Mouse (Mus musculus): ENCODE results near the gene Erfe.

The Erfe gene

GRCm38 (mm10) chr1:91366215-91367108, at the start of gene Erfe:
TSS of gene Erfe (plus strand) at chr1:91366430.
- peak; percentile 67 to 70 for DNase-seq (ENCODE audit: low read depth in 2 of 2, low spot score in 2 of 2)

GRCm38 (mm10) chr1:91317656-91318055, 48.6 kb upstream of the Erfe start:
- DNase-seq (ENCODE audit: low read depth in 2 of 2, low spot score in 2 of 2), result no peak

GRCm38 (mm10) chr1:91321760-91322438, 44.3 kb upstream of the Erfe start, which contains the start of gene Espnl:
TSS of gene Espnl (plus strand) at chr1:91322075.
- no peak for DNase-seq (ENCODE audit: low read depth in 2 of 2, low spot score in 2 of 2)

- DNase-seq (ENCODE audit: low read depth in 2 of 2, low spot score in 2 of 2), result no peak
Measured at GRCm38 (mm10) chr1:91324646-91325045, 41.6 kb upstream of the Erfe start.

- DNase-seq (ENCODE audit: low read depth in 2 of 2, low spot score in 2 of 2), result no peak
Measured at GRCm38 (mm10) chr1:91325488-91326042, 40.7 kb upstream of the Erfe start.

- DNase-seq (ENCODE audit: low read depth in 2 of 2, low spot score in 2 of 2), result no peak
Measured at GRCm38 (mm10) chr1:91332102-91332501, 34.1 kb upstream of the Erfe start.

- DNase-seq (ENCODE audit: low read depth in 2 of 2, low spot score in 2 of 2), result no peak
Measured at GRCm38 (mm10) chr1:91333582-91333981, 32.6 kb upstream of the Erfe start.

GRCm38 (mm10) chr1:91337355-91337754, 28.9 kb upstream of the Erfe start:
- DNase-seq (ENCODE audit: low read depth in 2 of 2, low spot score in 2 of 2), result no peak

GRCm38 (mm10) chr1:91344001-91344400, 22.2 kb upstream of the Erfe start:
- DNase-seq (ENCODE audit: low read depth in 2 of 2, low spot score in 2 of 2), result no peak

GRCm38 (mm10) chr1:91344921-91345685, 21.1 kb upstream of the Erfe start:
- DNase-seq (ENCODE audit: low read depth in 2 of 2, low spot score in 2 of 2), result no peak

GRCm38 (mm10) chr1:91346892-91347291, 19.3 kb upstream of the Erfe start:
- peak; percentile 30 to 62 for DNase-seq (ENCODE audit: low read depth in 2 of 2, low spot score in 2 of 2)

- no peak for DNase-seq (ENCODE audit: low read depth in 2 of 2, low spot score in 2 of 2)
Measured at GRCm38 (mm10) chr1:91350841-91351240, 15.4 kb upstream of the Erfe start, which contains the start of gene Klhl30. TSS of gene Klhl30 (plus strand) at chr1:91351016.

GRCm38 (mm10) chr1:91351249-91351648, 15.0 kb upstream of the Erfe start:
- DNase-seq (ENCODE audit: low read depth in 2 of 2, low spot score in 2 of 2), result no peak

GRCm38 (mm10) chr1:91352277-91352676, 14.0 kb upstream of the Erfe start:
- DNase-seq (ENCODE audit: low read depth in 2 of 2, low spot score in 2 of 2), result no peak

- no peak for DNase-seq (ENCODE audit: low read depth in 2 of 2, low spot score in 2 of 2)
Measured at GRCm38 (mm10) chr1:91356105-91356504, 10.1 kb upstream of the Erfe start.

- DNase-seq (ENCODE audit: low read depth in 2 of 2, low spot score in 2 of 2), result no peak
Measured at GRCm38 (mm10) chr1:91362113-91362512, 4.1 kb upstream of the Erfe start.

- DNase-seq (ENCODE audit: low read depth in 2 of 2, low spot score in 2 of 2), result no peak
Measured at GRCm38 (mm10) chr1:91364822-91365644, 1.2 kb upstream of the Erfe start.

- no peak for DNase-seq (ENCODE audit: low read depth in 2 of 2, low spot score in 2 of 2)
Measured at GRCm38 (mm10) chr1:91365816-91366214, 415 bp upstream of the Erfe start.

GRCm38 (mm10) chr1:91367295-91367694, 1.1 kb downstream of the Erfe start:
- no peak for DNase-seq (ENCODE audit: low read depth in 2 of 2, low spot score in 2 of 2)

- no peak for DNase-seq (ENCODE audit: low read depth in 2 of 2, low spot score in 2 of 2)
Measured at GRCm38 (mm10) chr1:91369408-91369807, 3.2 kb downstream of the Erfe start.
